Mouse (Mus musculus) CD4-positive, CD25-positive, alpha-beta regulatory T cell (primary cell): ENCODE data around the gene Pcgf1. TPM values are rescaled to one million over a fixed set of nuclear protein-coding genes. Genes with fewer than 3 reads are reported as not detected.

Source experiments
- polyA plus RNA-seq: library from polyadenylated mRNA; unstranded; fragments of 100-300 nt; shearing (Covaris generic); gene quantifications from one replicate; pipeline ENCODE4 v1.2.1, GENCODE M21; 2017

Gene Pcgf1
- polyA plus RNA-seq, result 39.7 TPM

DNA sequence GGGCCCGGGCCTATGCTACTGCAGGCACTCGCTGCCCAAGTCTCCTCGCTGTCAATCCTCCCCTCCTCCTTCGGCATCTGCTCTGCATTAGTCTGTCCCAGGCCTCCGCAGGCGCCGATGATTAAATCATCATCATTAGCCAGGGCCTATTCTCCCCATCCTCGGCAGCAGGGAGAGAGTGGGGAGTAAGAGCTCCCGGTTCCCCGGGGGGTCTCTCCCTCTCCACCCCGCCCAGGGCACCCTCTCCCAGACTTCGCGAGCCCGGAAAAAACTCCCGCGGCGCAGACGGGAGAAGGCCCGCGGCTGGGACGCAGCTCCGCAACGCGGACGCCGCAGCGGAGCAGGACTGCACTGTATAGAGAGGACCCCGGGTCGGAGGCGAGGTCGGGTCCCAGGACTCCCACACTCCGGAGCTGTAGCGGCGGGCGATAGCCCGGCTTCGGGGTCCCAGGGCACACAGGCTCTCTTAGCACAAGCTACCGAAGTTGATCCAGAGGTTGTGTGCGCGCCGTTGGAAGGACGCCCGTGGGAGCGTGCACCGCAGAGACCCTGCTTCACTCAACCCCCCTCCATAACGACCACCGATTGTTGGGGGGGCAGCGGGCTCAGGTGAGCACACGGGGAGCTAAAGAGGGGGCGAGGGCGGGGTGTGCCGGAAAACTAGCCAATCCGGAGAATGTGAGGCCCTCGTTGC, at the start of gene Pcgf1:
Gene Pcgf1, plus strand, starts transcription at position 240 of the 694 bp plus-strand sequence.

GRCm38 (mm10) chr6:83033249-83034185, 44.2 kb upstream of the Pcgf1 start, which contains the start of the genes Dok1 and Loxl3:
Gene Dok1, minus strand, starts transcription at chr6:83033471.
Gene Loxl3, plus strand, starts transcription at chr6:83034173.

GRCm38 (mm10) chr6:83054074-83054851, 23.4 kb upstream of the Pcgf1 start, which contains the start of gene Aup1:
Gene Aup1, plus strand, starts transcription at chr6:83054521.

DNA sequence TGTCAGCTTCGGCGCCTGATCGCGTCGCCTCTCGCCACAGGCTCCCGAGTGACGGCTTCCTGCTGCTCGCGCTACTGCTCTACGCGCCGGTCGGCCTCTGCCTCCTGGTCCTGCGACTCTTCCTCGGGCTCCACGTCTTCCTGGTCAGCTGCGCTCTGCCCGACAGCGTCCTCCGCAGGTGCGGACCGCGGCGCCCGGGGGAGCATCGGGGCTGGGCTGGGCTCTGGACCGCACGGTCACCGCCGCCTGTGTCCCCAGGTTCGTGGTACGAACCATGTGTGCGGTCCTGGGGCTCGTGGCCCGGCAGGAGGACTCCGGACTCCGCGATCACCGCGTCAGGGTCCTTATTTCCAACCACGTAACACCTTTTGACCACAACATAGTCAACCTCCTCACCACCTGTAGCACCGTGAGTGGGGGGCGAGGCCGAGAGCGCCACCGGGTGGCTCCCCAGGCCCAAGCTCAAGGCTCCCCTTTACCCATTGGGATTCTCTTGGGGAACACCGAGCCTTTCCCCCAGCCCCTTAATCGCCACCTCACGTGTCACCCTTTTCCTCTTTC, 22.7 kb upstream of the Pcgf1 start, which contains the start of gene Htra2:
Gene Htra2, minus strand, starts transcription at position 403 of the 561 bp plus-strand sequence.

GRCm38 (mm10) chr6:83057790-83058189, 19.9 kb upstream of the Pcgf1 start, which contains the start of gene Dqx1:
Gene Dqx1, plus strand, starts transcription at chr6:83057844.

GRCm38 (mm10) chr6:83070247-83070310, 7.6 kb upstream of the Pcgf1 start, which contains the start of gene Tlx2:
Gene Tlx2, minus strand, starts transcription at chr6:83070293.

GRCm38 (mm10) chr6:83086121-83087035, 8.7 kb downstream of the Pcgf1 start, which contains the start of gene Lbx2:
Gene Lbx2, plus strand, starts transcription at chr6:83086367.

DNA sequence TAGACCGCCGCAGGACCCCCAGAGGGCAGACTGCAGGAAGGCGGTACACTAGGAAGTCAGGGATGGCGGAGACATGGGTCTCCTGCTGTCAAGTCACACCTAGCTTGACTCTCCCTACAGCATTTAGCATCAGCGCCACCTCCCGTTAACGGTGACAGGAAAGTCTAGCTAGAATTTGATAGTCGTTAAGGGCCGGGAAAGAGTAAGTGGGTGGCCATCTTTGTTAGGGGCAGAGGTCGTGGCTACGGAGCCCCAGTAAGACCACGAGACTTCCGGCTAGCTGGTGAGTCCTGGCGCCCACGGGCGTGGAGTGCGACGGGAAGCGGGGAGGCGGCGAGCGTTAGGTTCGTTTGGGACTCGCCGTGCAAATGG, 23.6 kb downstream of the Pcgf1 start, which contains the start of the genes Ccdc142 and Gm42688:
Gene Ccdc142, plus strand, starts transcription at position 286 of the 372 bp plus-strand sequence.
Gene Gm42688, plus strand, starts transcription at position 302 of the 372 bp plus-strand sequence.

DNA sequence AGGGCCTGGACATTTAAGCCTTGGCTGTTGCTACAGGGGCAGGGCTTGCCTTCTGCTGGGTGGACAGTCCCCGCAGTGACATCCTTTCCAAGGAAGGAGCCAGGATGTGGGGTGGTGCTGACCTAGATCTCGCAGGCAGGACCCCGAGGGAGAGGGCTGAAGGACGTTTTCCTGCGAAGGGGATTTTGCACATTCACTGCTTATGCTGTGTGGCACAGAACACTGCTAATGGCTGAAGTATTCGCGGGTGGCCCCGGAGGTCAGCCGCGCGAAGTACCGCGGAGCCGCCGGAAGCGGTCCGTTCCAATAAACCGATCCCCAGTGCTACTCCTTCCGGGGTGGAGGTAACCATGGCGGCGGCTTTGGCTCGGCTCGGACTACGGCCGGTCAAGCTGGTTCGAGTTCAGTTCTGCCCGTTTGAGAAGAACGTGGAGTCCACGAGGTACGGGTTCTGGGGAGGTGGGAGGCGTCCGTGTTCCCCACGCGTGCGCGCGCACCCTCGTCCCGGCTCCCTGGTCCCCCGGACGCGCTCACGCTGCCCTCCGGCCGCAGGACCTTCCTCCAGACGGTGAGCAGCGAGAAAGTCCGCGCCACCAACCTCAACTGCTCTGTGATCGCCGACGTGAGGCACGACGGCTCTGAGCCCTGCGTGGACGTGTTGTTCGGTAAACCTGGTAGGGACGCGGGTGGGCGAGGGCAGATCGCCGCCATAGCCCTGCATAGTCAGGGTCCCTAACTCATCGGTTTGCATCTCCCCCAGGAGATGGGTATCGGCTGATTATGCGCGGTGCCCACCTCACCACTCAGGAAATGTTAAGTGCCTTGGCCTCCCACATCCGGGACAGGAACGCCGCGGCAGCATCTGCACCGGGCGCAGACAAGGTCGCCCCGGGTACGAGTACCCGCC, 31.3 kb downstream of the Pcgf1 start, which contains the start of gene Mrpl53:
Gene Mrpl53, plus strand, starts transcription at position 279 of the 907 bp plus-strand sequence.

GRCm38 (mm10) chr6:83115011-83115671, 37.5 kb downstream of the Pcgf1 start, which contains the start of gene Mogs:
Gene Mogs, plus strand, starts transcription at chr6:83115496.

GRCm38 (mm10) chr6:83120930-83121862, 43.5 kb downstream of the Pcgf1 start, which contains the start of gene Wbp1:
Gene Wbp1, minus strand, starts transcription at chr6:83121559.

DNA sequence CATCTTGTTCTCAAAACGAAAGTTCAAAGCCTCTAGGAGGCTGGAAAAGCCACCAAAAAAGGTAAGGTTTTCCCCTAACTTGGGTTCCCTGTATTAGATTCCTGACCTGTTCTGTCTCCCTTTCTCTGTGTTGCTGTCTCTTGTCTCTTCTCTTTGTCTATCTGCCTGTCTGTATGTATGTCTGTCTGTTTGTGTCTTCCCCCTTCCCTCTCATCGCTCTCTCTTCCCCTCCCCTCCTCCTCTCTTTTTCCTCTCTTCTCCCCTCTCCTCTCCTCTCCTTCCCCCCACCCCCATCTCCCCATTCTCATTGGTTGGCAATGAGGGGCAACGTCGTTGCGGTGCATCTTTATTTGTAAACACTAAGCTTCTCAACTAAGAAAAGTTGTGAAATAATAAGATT, 47.7 kb downstream of the Pcgf1 start, which contains the start of gene Ino80b:
Gene Ino80b, minus strand, starts transcription at position 101 of the 400 bp plus-strand sequence.

Other genes starting within 250 kb of the Pcgf1 start
- gene Sema4f, start 138.1 kb upstream of the Pcgf1 start, polyA plus RNA-seq, result 5.8 TPM
- gene M1ap, start 131.0 kb upstream of the Pcgf1 start, polyA plus RNA-seq, result 0.60 TPM
- gene Dok1, start 44.4 kb upstream of the Pcgf1 start, polyA plus RNA-seq, result 46.0 TPM
- gene Loxl3, start 43.7 kb upstream of the Pcgf1 start, polyA plus RNA-seq, result 0.32 TPM
- 474 TPM for gene Aup1, start 23.3 kb upstream of the Pcgf1 start, polyA plus RNA-seq
- 68.6 TPM for gene Htra2, start 22.6 kb upstream of the Pcgf1 start, polyA plus RNA-seq
- gene Dqx1, start 20.0 kb upstream of the Pcgf1 start, polyA plus RNA-seq, result 2.6 TPM
- gene Tlx2, start 7.6 kb upstream of the Pcgf1 start, polyA plus RNA-seq, result 0.12 TPM
- 0.22 TPM for gene Lbx2, start 8.5 kb downstream of the Pcgf1 start, polyA plus RNA-seq
- gene Ccdc142, start 23.7 kb downstream of the Pcgf1 start, polyA plus RNA-seq, result 9.6 TPM
- gene Gm42688, start 23.7 kb downstream of the Pcgf1 start, polyA plus RNA-seq, result 14.8 TPM
- 56.1 TPM for gene Mrpl53, start 31.2 kb downstream of the Pcgf1 start, polyA plus RNA-seq
- gene Mogs, start 37.6 kb downstream of the Pcgf1 start, polyA plus RNA-seq, result 129 TPM
- 66.9 TPM for gene Wbp1, start 43.7 kb downstream of the Pcgf1 start, polyA plus RNA-seq
- 50.5 TPM for gene Ino80b, start 47.6 kb downstream of the Pcgf1 start, polyA plus RNA-seq
- gene Rtkn, start 57.6 kb downstream of the Pcgf1 start, polyA plus RNA-seq, result 0.84 TPM
- 0.57 TPM for gene Wdr54, start 78.5 kb downstream of the Pcgf1 start, polyA plus RNA-seq
- not detected for gene 1700003E16Rik, start 78.5 kb downstream of the Pcgf1 start, polyA plus RNA-seq
- 83.8 TPM for gene Dctn1, start 88.1 kb downstream of the Pcgf1 start, polyA plus RNA-seq
- 0.39 TPM for gene Slc4a5, start 142.0 kb downstream of the Pcgf1 start, polyA plus RNA-seq
- 72.1 TPM for gene Mthfd2, start 248.0 kb downstream of the Pcgf1 start, polyA plus RNA-seq
- gene Mob1a, start 248.1 kb downstream of the Pcgf1 start, polyA plus RNA-seq, result 160 TPM